Mouse (Mus musculus): ENCODE measurements at regions not wholly inside any gene's neighbourhood (a gene's known extent, or its start where the extent isn't known, plus 50 kb on each side); places are given as distances from the start of the nearest gene placed in this dataset.
A peak's percentile ranks its signal among the peaks of the same experiment; 100 is the strongest.
"Not testable (repeated sequence)": the region's sequence is repeated elsewhere in the genome, so short reads cannot be mapped to it uniquely, and the experiment has no call there.

- DNase-seq, result no peak
Observed at GRCm38 (mm10) chr1:23034271-23034670, 67.8 kb downstream of the 4933415F23Rik start.

GRCm38 (mm10) chr1:23023536-23023935, 78.5 kb downstream of the 4933415F23Rik start:
- no peak for DNase-seq

- peak; percentile 69 for DNase-seq
Observed at GRCm38 (mm10) chr1:23007784-23008490, 94.1 kb downstream of the 4933415F23Rik start.

GRCm38 (mm10) chr1:23004882-23005281, 97.2 kb downstream of the 4933415F23Rik start:
- DNase-seq, result no peak

GRCm38 (mm10) chr1:22996665-22997064, 105.4 kb downstream of the 4933415F23Rik start:
- no peak for DNase-seq

GRCm38 (mm10) chr1:22989521-22990221, 112.4 kb downstream of the 4933415F23Rik start:
- peak; percentile 50 for DNase-seq

- DNase-seq, result peak; percentile 55
Observed at GRCm38 (mm10) chr1:22987521-22987920, 114.5 kb downstream of the 4933415F23Rik start.

- DNase-seq, result not testable (repeated sequence)
Observed at GRCm38 (mm10) chr1:22984276-22984675, 117.8 kb downstream of the 4933415F23Rik start.

- no peak for DNase-seq
Observed at GRCm38 (mm10) chr1:22974917-22975316, 127.1 kb downstream of the 4933415F23Rik start.

- DNase-seq, result no peak
Observed at GRCm38 (mm10) chr1:22943995-22944394, 138.2 kb upstream of the Rims1 start.

GRCm38 (mm10) chr1:22939816-22940215, 134.0 kb upstream of the Rims1 start:
- DNase-seq, result no peak

GRCm38 (mm10) chr1:22931147-22931896, 125.5 kb upstream of the Rims1 start:
- DNase-seq, result peak; percentile 81

GRCm38 (mm10) chr1:22902992-22903391, 97.2 kb upstream of the Rims1 start:
- no peak for DNase-seq

- no peak for DNase-seq
Observed at GRCm38 (mm10) chr1:22901018-22901625, 95.3 kb upstream of the Rims1 start.

- DNase-seq, result no peak
Observed at GRCm38 (mm10) chr1:22895099-22895498, 89.3 kb upstream of the Rims1 start.

GRCm38 (mm10) chr1:22862985-22863384, 57.2 kb upstream of the Rims1 start:
- DNase-seq, result no peak

All from cerebellum, adult 8-10 months (tissue).